Mouse (Mus musculus) neural tube, embryonic 14.5 days (tissue): ENCODE results near the gene Nckap5l. TPM values are rescaled to one million over a fixed set of nuclear protein-coding genes. Genes with fewer than 3 reads are reported as not detected.

ENCODE experiments used
- ATAC-seq: fragments of 200-750 bp; cut with Nextera tagmentation; 2 replicates; pipeline ENCODE4 v1.8.0; 2017; ENCODE audit warnings: low read depth, mild to moderate bottlenecking, moderate TSS enrichment, moderate library complexity
- H3K27ac ChIP-seq: fragments of 300-500 bp; sonication (generic); 2 replicates; pipeline ENCODE4 v1.5.1; 2014; ENCODE audit warnings: low read depth, mild to moderate bottlenecking, control low read depth, low read length, moderate library complexity, mixed read lengths
- H3K27me3 ChIP-seq: fragments of 300-500 bp; sonication (generic); 2 replicates; pipeline ENCODE4 v1.6.1; 2014; ENCODE audit warnings: low read length; ENCODE audit not compliant: control insufficient read depth, insufficient read depth
- H3K36me3 ChIP-seq: fragments of 300-500 bp; sonication (generic); 2 replicates; pipeline ENCODE4 v1.6.1; 2014; ENCODE audit warnings: low read length, mixed read lengths; ENCODE audit not compliant: control insufficient read depth, insufficient read depth
- H3K4me1 ChIP-seq: fragments of 300-500 bp; sonication (generic); 2 replicates; pipeline ENCODE4 v1.6.1; 2014; ENCODE audit warnings: low read length; ENCODE audit not compliant: control insufficient read depth, insufficient read depth
- H3K4me2 ChIP-seq: fragments of 300-500 bp; sonication (generic); 2 replicates; pipeline ENCODE4 v1.6.1; 2014; ENCODE audit warnings: mild to moderate bottlenecking, low read depth, low read length, control low read depth
- H3K4me3 ChIP-seq: fragments of 300-500 bp; sonication (generic); 2 replicates; pipeline ENCODE4 v1.5.1; 2014; ENCODE audit warnings: low read depth, low read length, control low read depth, mixed read lengths
- H3K9ac ChIP-seq: fragments of 300-500 bp; sonication (generic); replicated peaks from 2 replicates; pipeline ENCODE4 v1.6.1; 2014; ENCODE audit warnings: low read depth, mild to moderate bottlenecking, control low read depth, low read length, mixed read lengths
- H3K9me3 ChIP-seq: fragments of 300-500 bp; sonication (generic); 2 replicates; pipeline ENCODE4 v1.6.1; 2016; ENCODE audit warnings: low read length; ENCODE audit not compliant: control insufficient read depth
- WGBS: fragments of 180-500 bp; shearing (Covaris S2); extraction: QIAGEN DNeasy Blood & Tissue Kit; methylation state at CpG from one replicate; pipeline ENCODE4 v1.1.7; 2014; 5-methylcytosine and 5-hydroxymethylcytosine counted together
- polyA plus RNA-seq: library from polyadenylated mRNA; unstranded; fragments of >200 nt; fragmentation: Nextera tagmentation; extraction: Ambion mirVana; gene quantifications from 2 replicates; pipeline ENCODE4 v1.2.1, GENCODE M21; 2014

The Nckap5l gene
- polyA plus RNA-seq, 1 experiment from 2014 or later, result 16.5 TPM

GRCm38 (mm10) chr15:99470971-99471676, 13.6 kb upstream of the Nckap5l start:
- Histone ChIP-seq H3K27ac (0 out of 2 replicates have a peak overlapping the region, but pooled peaks have one; percentile 60), H3K4me2 (0 out of 2 replicates have a peak overlapping the region, but pooled peaks have one; percentile 27), H3K27me3 (no peaks in the 10 kb centered on the region), H3K9me3 (no peaks in the 10 kb centered on the region), H3K4me3 (no peak overlapping the region), H3K4me1 (peaks cover 4% of the 10 kb centered on the region; the same call in 1 of the 2 replicates), H3K9ac (no peak overlapping the region), H3K36me3 (no peaks in the 10 kb centered on the region)
- WGBS, result 67% methylated on average over 17 of the region's 17 CpGs
- ATAC-seq, result no peak

GRCm38 (mm10) chr15:99470224-99470761, 12.7 kb upstream of the Nckap5l start:
- ATAC-seq, result no peak
- H3K4me1 ChIP-seq, result peaks cover 4% of the 10 kb centered on the region; the same call in 1 of the 2 replicates
- H3K9me3 ChIP-seq, result no peaks in the 10 kb centered on the region
- no peak overlapping the region for H3K4me2 ChIP-seq
- H3K27ac ChIP-seq, result no peak overlapping the region
- no peaks in the 10 kb centered on the region for H3K27me3 ChIP-seq
- no peaks in the 10 kb centered on the region for H3K36me3 ChIP-seq
- no peak overlapping the region for H3K9ac ChIP-seq
- 83% methylated on average over 31 of the region's 31 CpGs for WGBS
- H3K4me3 ChIP-seq, result no peak overlapping the region

GRCm38 (mm10) chr15:99469736-99470135, 12.2 kb upstream of the Nckap5l start:
- no peaks in the 10 kb centered on the region for H3K27me3 ChIP-seq
- no peak for ATAC-seq
- 92% methylated on average over 4 of the region's 4 CpGs for WGBS

GRCm38 (mm10) chr15:99469067-99469466, 11.5 kb upstream of the Nckap5l start:
- Histone ChIP-seq H3K27me3 (no peaks in the 10 kb centered on the region), H3K4me3 (no peak overlapping the region), H3K9ac (no peak overlapping the region), H3K4me2 (no peak overlapping the region), H3K4me1 (peaks cover 4% of the 10 kb centered on the region; the same call in 1 of the 2 replicates), H3K27ac (no peak overlapping the region), H3K9me3 (no peaks in the 10 kb centered on the region), H3K36me3 (no peaks in the 10 kb centered on the region)
- 41% methylated on average over 3 of the region's 3 CpGs for WGBS
- no peak for ATAC-seq

More at GRCm38 (mm10) chr15:99469736-99470135, 12.2 kb upstream of the Nckap5l start:
- Histone ChIP-seq H3K36me3 (no peaks in the 10 kb centered on the region), H3K4me2 (no peak overlapping the region), H3K4me3 (no peak overlapping the region), H3K9me3 (no peaks in the 10 kb centered on the region), H3K4me1 (peaks cover 4% of the 10 kb centered on the region; the same call in 1 of the 2 replicates), H3K27ac (no peak overlapping the region), H3K9ac (no peak overlapping the region)

- no peaks in the 10 kb centered on the region for H3K9me3 ChIP-seq
- H3K27ac ChIP-seq, result no peak overlapping the region
- no peak overlapping the region for H3K4me3 ChIP-seq
- H3K4me1 ChIP-seq, result peaks cover 6% of the 10 kb centered on the region
- H3K27me3 ChIP-seq, result no peaks in the 10 kb centered on the region
- H3K9ac ChIP-seq, result no peak overlapping the region
- no peak for ATAC-seq
- 75% methylated on average over 13 of the region's 13 CpGs for WGBS
- H3K4me2 ChIP-seq, result no peak overlapping the region
- no peaks in the 10 kb centered on the region for H3K36me3 ChIP-seq
Measured at GRCm38 (mm10) chr15:99463194-99463593, 5.6 kb upstream of the Nckap5l start.

GRCm38 (mm10) chr15:99456963-99457605, 464 bp downstream of the Nckap5l start:
- H3K9me3 ChIP-seq, result no peaks in the 10 kb centered on the region
- WGBS, result under 1% methylated on average over 37 of the region's 43 CpGs
- H3K9ac ChIP-seq, result peak overlapping the region; percentile 77
- no peaks in the 10 kb centered on the region; the same call in 1 of the 2 replicates for H3K36me3 ChIP-seq
- H3K27me3 ChIP-seq, result no peaks in the 10 kb centered on the region
- peaks cover 37% of the 10 kb centered on the region for H3K4me1 ChIP-seq
- H3K4me3 ChIP-seq, result peak overlapping the region; percentile 82
- peak; percentile 80 for ATAC-seq
- peak overlapping the region; percentile 71 for H3K4me2 ChIP-seq
- peak overlapping the region; percentile 91 for H3K27ac ChIP-seq

- no peaks in the 10 kb centered on the region; the same call in 1 of the 2 replicates for H3K36me3 ChIP-seq
- ATAC-seq, result 0 out of 2 replicates have a peak, but pooled peaks have one; percentile 3
- no peaks in the 10 kb centered on the region for H3K9me3 ChIP-seq
- peaks cover 37% of the 10 kb centered on the region for H3K4me1 ChIP-seq
- H3K27me3 ChIP-seq, result no peaks in the 10 kb centered on the region
- H3K9ac ChIP-seq, result peak overlapping the region; percentile 77
- peak overlapping the region; percentile 71 for H3K4me2 ChIP-seq
- peak overlapping the region; percentile 82 for H3K4me3 ChIP-seq
- WGBS, result 11% methylated on average over 7 of the region's 7 CpGs
- H3K27ac ChIP-seq, result peak overlapping the region; percentile 91
Measured at GRCm38 (mm10) chr15:99456338-99456962, 1.1 kb downstream of the Nckap5l start.

GRCm38 (mm10) chr15:99455415-99455814, 2.1 kb downstream of the Nckap5l start:
- no peak overlapping the region; the same call in 1 of the 2 replicates for H3K4me3 ChIP-seq
- H3K9ac ChIP-seq, result no peak overlapping the region
- peak overlapping the region; percentile 71; the same call in 1 of the 2 replicates for H3K4me2 ChIP-seq
- peaks cover 37% of the 10 kb centered on the region for H3K4me1 ChIP-seq
- WGBS, result 80% methylated on average over 3 of the region's 3 CpGs
- ATAC-seq, result no peak
- H3K36me3 ChIP-seq, result no peaks in the 10 kb centered on the region; the same call in 1 of the 2 replicates
- H3K9me3 ChIP-seq, result no peaks in the 10 kb centered on the region
- no peak overlapping the region for H3K27ac ChIP-seq
- no peaks in the 10 kb centered on the region for H3K27me3 ChIP-seq
